Mouse (Mus musculus) cerebellum, adult 11 months (tissue): ENCODE measurements at regions not wholly inside any gene's neighbourhood (a gene's known extent, or its start where the extent isn't known, plus 50 kb on each side); places are given as distances from the start of the nearest gene placed in this dataset.

Experiments
- DNase-seq: peaks from one replicate; pipeline ENCODE4 v3.0.0; 2022

GRCm38 (mm10) chr16:92958967-92959366 is 133.0 kb upstream of the Runx1 start:
- DNase-seq = no peak

- no peak for DNase-seq
Observed at GRCm38 (mm10) chr16:92958146-92958545, 132.2 kb upstream of the Runx1 start.

- no peak for DNase-seq
Observed at GRCm38 (mm10) chr16:92955508-92955907, 129.6 kb upstream of the Runx1 start.

GRCm38 (mm10) chr16:92955087-92955486 is 129.1 kb upstream of the Runx1 start:
- DNase-seq = no peak

- DNase-seq = no peak
Observed at GRCm38 (mm10) chr16:92953936-92954654, 128.1 kb upstream of the Runx1 start.

GRCm38 (mm10) chr16:92952336-92953097 is 126.6 kb upstream of the Runx1 start:
- no peak for DNase-seq

GRCm38 (mm10) chr16:92951516-92951915 is 125.6 kb upstream of the Runx1 start:
- no peak for DNase-seq

- DNase-seq = no peak
Observed at GRCm38 (mm10) chr16:92948494-92948893, 122.5 kb upstream of the Runx1 start.

- DNase-seq = no peak
Observed at GRCm38 (mm10) chr16:92946554-92946953, 120.6 kb upstream of the Runx1 start.

- DNase-seq = no peak
Observed at GRCm38 (mm10) chr16:92943901-92944300, 118.0 kb upstream of the Runx1 start.

- no peak for DNase-seq
Observed at GRCm38 (mm10) chr16:92939618-92940017, 113.7 kb upstream of the Runx1 start.

GRCm38 (mm10) chr16:92935848-92936535 is 110.0 kb upstream of the Runx1 start:
- DNase-seq = no peak

- no peak for DNase-seq
Observed at GRCm38 (mm10) chr16:92930103-92930502, 104.2 kb upstream of the Runx1 start.

GRCm38 (mm10) chr16:92928201-92928600 is 102.3 kb upstream of the Runx1 start:
- no peak for DNase-seq

GRCm38 (mm10) chr16:92927662-92928061 is 101.7 kb upstream of the Runx1 start:
- DNase-seq = no peak

- DNase-seq = no peak
Observed at GRCm38 (mm10) chr16:92926853-92927252, 100.9 kb upstream of the Runx1 start.

GRCm38 (mm10) chr16:92920947-92921346 is 95.0 kb upstream of the Runx1 start:
- DNase-seq = no peak

GRCm38 (mm10) chr16:92917356-92917755 is 91.4 kb upstream of the Runx1 start:
- no peak for DNase-seq

GRCm38 (mm10) chr16:92915651-92916050 is 89.7 kb upstream of the Runx1 start:
- no peak for DNase-seq

GRCm38 (mm10) chr16:92906873-92907272 is 80.9 kb upstream of the Runx1 start:
- DNase-seq = no peak

- DNase-seq = no peak
Observed at GRCm38 (mm10) chr16:92905626-92906025, 79.7 kb upstream of the Runx1 start.

- no peak for DNase-seq
Observed at GRCm38 (mm10) chr16:92903892-92904473, 78.0 kb upstream of the Runx1 start.

GRCm38 (mm10) chr16:92903486-92903885 is 77.5 kb upstream of the Runx1 start:
- DNase-seq = no peak
